Mouse (Mus musculus): Measurements from ENCODE around the gene Psmb3. TPM values are rescaled to one million over a fixed set of nuclear protein-coding genes. Genes with fewer than 3 reads are reported as not detected.

Gene Psmb3
- polyA plus RNA-seq, 1 experiment from 2014 or later, result 438 TPM

DNA sequence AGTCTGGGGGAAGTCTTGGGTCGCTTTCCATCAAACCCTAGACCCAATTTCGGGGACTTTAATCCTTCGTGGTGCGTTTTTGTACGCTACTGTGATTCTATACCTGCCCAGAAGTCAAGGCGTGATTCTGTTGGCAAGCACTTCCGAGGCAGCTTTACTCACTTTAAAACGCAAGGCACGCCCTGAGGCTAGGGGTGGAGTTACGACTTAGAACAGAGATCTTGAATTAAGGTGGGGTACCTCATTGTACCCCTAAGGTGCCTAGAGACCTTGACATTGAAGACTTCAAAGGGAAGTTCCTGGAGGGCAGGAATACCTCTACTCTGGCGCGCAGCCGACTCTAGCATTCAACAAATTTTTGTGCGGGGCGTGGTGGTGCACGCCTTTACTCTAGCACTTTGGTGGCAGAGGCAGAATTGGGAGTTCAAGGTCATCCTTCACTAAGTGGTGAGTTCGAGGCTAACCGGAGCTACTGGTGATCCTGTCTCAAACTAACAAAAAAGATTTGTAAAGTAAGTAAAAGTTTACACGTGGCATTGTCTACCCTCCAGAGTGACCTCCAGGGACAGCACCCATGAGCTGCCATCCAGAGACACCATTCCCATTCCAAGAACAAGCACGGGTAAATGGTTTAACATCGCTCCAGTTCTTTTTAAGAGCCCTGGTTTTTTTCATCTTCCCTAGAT, 40.8 kb upstream of the Psmb3 start:
- H3K4me3 ChIP-seq, result peak overlapping the region; percentile 94
- peaks cover 36% of the 10 kb centered on the region for H3K4me1 ChIP-seq
- H3K27me3 ChIP-seq, result peaks cover 19% of the 10 kb centered on the region
- no peak for ATAC-seq (ENCODE audit: low FRiP score)
- H3K9ac ChIP-seq, result peak overlapping the region; percentile 94
- no peaks in the 10 kb centered on the region for H3K9me3 ChIP-seq (replicated peaks)
- WGBS, result 1% methylated on average over 21 of the region's 21 CpGs
- peak overlapping the region; percentile 91; the same call in 1 of the 2 replicates for H3K27ac ChIP-seq
- H3K36me3 ChIP-seq, result peaks cover 22% of the 10 kb centered on the region
- peak overlapping the region; percentile 82 for H3K4me2 ChIP-seq (replicated peaks)

DNA sequence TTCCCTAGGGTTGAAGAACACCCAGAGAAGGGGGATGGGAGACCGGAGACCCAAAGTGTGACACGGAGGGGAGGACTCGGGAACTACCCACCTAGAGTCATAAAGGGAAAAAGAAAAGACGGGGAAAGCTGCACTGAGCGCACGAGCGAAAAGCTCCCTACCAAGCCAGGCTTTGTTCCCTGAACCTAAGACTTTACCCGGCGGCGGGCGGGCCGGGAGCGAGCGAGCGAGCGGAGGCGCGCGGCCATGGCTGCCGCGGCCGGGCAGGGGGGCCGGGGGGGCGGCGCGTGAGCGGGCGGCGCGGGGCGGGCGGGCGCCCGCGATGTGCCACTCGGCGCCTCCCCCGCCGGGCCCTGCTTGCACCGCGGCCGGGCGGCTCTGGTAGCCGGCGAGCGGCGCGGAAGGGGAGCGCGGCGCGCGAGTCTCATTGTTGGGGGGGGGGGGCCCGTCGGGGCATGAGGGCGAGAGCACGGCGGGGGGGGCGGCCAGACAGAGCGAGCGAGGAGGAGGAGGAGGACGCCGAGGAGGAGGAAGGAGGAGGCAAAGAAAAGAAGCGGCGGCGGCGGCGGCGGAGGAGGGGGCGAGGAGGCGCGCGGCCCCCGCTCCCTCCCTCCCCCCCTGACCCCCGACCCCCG, 40.2 kb upstream of the Psmb3 start, which contains the start of gene Mllt6:
TSS of gene Mllt6 (plus strand) at position 522 of the 635 bp plus-strand sequence.
- Histone ChIP-seq H3K27me3 (peaks cover 19% of the 10 kb centered on the region), H3K9ac (peak within 1 kb of the TSS; percentile 94), H3K9me3 (replicated peaks) (no peaks in the 10 kb centered on the region), H3K4me3 (peak within 1 kb of the TSS; percentile 94), H3K4me2 (replicated peaks) (peak within 1 kb of the TSS; percentile 82), H3K4me1 (peaks cover 36% of the 10 kb centered on the region), H3K36me3 (peaks cover 29% of the 10 kb centered on the region), H3K27ac (peak within 1 kb of the TSS; percentile 91)
- WGBS, result under 1% methylated on average over 26 of the region's 76 CpGs
- peak; percentile 54 for ATAC-seq (ENCODE audit: low FRiP score)

DNA sequence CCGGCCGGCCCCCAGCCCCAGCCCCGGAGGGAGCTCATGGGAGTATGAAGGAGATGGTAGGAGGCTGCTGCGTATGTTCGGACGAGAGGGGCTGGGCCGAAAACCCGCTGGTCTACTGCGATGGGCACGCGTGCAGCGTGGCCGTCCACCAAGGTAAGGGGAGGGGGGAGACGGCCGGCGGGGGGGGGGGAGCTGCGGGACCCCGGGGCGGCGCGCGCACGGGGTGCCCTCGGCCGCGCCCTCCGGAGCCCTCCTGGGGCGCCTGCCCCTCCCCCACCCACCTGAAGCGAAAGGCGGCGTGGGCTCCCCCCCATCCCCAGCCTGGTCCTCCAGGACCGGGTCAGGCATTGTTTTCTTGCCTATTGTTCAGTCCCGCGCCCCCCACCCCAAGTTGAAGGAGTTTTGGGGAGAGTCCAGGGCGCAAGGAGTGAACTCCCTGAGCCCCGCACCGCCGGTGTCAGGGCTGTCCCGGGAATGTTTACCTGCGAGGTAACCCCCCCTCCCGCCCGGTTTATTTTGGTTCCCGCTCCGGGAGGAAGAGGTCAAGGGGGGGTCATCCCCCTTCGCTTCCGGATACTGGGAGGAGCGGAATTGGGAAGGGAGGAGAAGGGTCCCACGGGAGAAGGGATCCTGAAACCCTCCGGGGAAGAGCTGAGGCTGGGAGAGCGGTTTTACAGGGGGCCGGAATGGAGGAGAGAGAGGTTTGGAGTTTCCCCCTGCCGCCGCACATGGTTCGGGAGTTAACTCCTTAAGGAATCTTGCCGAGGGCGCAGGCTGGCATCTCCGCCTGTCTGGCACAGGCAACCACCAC, 39.5 kb upstream of the Psmb3 start:
- Histone ChIP-seq H3K9me3 (replicated peaks) (no peaks in the 10 kb centered on the region), H3K27me3 (peaks cover 19% of the 10 kb centered on the region), H3K4me2 (replicated peaks) (peak overlapping the region; percentile 82), H3K4me1 (peaks cover 36% of the 10 kb centered on the region), H3K27ac (peak overlapping the region; percentile 91), H3K36me3 (peaks cover 35% of the 10 kb centered on the region), H3K4me3 (peak overlapping the region; percentile 94), H3K9ac (peak overlapping the region; percentile 94)
- ATAC-seq (ENCODE audit: low FRiP score), result 0 out of 2 replicates have a peak, but pooled peaks have one; percentile 43
- under 1% methylated on average over 32 of the region's 57 CpGs for WGBS

DNA sequence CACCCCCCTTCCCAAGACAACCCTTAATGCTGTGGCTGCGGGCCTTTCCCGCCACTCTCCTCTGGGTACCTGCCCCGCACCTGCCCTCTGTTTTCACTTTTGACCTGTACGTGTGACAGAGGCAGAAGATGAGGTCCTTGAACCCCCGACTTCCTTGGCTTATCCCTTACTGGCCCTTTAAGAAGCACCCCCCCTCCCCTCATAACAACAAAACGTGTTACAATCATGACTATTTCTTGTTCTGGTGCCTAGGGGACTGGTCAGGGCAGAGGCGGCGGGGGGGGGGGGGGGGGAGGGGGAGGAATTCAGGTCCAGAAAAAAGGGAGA, 38.9 kb upstream of the Psmb3 start:
- WGBS, result under 1% methylated on average over 7 of the region's 8 CpGs
- Histone ChIP-seq H3K9me3 (replicated peaks) (no peaks in the 10 kb centered on the region), H3K27ac (peak overlapping the region; percentile 91), H3K9ac (peak overlapping the region; percentile 94), H3K4me3 (peak overlapping the region; percentile 94), H3K36me3 (peaks cover 41% of the 10 kb centered on the region), H3K4me1 (peaks cover 39% of the 10 kb centered on the region), H3K4me2 (replicated peaks) (peak overlapping the region; percentile 82), H3K27me3 (peaks cover 19% of the 10 kb centered on the region)
- no peak for ATAC-seq (ENCODE audit: low FRiP score)

DNA sequence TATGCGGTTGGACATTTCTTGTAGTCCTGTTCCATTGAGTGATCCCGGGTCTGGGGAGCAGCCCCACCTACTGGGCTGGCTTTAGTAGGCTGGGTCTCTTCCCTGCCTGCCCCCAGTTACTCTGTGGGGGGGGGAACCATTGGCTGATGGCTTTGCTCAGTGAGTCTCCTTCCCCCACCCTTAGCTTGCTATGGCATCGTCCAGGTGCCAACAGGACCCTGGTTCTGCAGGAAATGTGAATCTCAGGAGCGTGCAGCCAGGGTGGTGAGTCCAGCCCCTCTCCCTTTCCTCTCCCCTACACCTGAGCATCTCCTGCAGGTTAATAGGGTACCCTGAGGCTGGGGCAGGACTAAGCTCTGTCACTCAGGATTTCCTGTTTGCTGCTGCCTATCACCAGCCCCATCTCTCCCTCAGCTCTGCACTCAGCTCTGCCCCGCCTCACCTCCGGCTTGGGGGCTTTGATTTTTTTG, 38.4 kb upstream of the Psmb3 start:
- Histone ChIP-seq H3K4me2 (replicated peaks) (peak overlapping the region; percentile 82), H3K36me3 (peaks cover 46% of the 10 kb centered on the region), H3K4me3 (peak overlapping the region; percentile 94), H3K9me3 (replicated peaks) (no peaks in the 10 kb centered on the region), H3K27me3 (peaks cover 19% of the 10 kb centered on the region), H3K27ac (peak overlapping the region; percentile 91; the same call in 1 of the 2 replicates), H3K4me1 (peaks cover 39% of the 10 kb centered on the region), H3K9ac (peak overlapping the region; percentile 94)
- WGBS, result 25% methylated on average over 6 of the region's 6 CpGs
- ATAC-seq (ENCODE audit: low FRiP score), result no peak

DNA sequence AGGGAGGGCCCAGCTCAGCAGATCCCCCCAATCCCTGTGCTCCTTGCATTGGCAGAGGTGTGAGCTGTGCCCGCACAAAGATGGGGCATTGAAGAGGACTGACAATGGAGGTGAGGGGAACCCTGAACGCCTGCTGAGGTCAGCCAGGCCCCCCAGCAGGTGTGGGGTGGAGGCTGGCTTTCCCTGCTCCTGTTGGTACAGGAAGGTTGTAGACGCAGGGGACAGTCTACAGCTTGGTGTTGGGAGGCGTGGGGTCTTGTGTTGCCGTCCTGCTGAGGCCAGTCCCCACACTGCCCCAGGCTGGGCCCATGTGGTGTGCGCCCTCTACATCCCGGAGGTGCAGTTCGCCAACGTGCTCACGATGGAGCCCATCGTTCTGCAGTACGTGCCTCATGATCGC, 37.8 kb upstream of the Psmb3 start:
- Histone ChIP-seq H3K9ac (0 out of 2 replicates have a peak overlapping the region, but pooled peaks have one; percentile 94), H3K27ac (no peak overlapping the region), H3K4me2 (replicated peaks) (peak overlapping the region; percentile 82; the same call in 1 of the 2 replicates), H3K36me3 (peaks cover 52% of the 10 kb centered on the region), H3K4me3 (no peak overlapping the region; the same call in 1 of the 2 replicates), H3K4me1 (peaks cover 46% of the 10 kb centered on the region), H3K9me3 (replicated peaks) (no peaks in the 10 kb centered on the region), H3K27me3 (peaks cover 19% of the 10 kb centered on the region)
- 90% methylated on average over 13 of the region's 13 CpGs for WGBS
- ATAC-seq (ENCODE audit: low FRiP score), result no peak

DNA sequence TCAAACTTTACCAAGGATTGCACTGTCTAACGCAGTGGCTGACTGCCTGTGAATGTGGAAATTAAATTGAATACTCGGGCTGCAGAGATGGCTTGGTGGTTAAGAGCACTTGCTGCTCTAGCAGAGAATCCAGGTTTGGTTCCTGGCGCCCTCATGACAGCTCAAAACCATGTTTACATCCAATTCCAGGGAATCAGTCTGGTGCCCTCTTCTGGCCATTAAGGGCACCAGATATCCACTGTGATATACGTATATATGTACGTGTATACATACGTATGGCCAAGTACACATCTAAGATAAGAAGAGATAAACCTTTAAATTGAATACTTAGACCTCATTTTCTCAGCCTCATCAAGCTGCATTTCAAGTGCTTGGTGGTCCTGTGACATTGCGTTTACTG, 37.0 kb upstream of the Psmb3 start:
- no peak for ATAC-seq (ENCODE audit: low FRiP score)
- Histone ChIP-seq H3K9ac (no peak overlapping the region), H3K27me3 (peaks cover 13% of the 10 kb centered on the region), H3K27ac (no peak overlapping the region), H3K36me3 (peaks cover 60% of the 10 kb centered on the region), H3K4me1 (peaks cover 44% of the 10 kb centered on the region), H3K9me3 (replicated peaks) (no peaks in the 10 kb centered on the region), H3K4me3 (no peak overlapping the region), H3K4me2 (replicated peaks) (no peak overlapping the region)
- 93% methylated on average over 7 of the region's 7 CpGs for WGBS

DNA sequence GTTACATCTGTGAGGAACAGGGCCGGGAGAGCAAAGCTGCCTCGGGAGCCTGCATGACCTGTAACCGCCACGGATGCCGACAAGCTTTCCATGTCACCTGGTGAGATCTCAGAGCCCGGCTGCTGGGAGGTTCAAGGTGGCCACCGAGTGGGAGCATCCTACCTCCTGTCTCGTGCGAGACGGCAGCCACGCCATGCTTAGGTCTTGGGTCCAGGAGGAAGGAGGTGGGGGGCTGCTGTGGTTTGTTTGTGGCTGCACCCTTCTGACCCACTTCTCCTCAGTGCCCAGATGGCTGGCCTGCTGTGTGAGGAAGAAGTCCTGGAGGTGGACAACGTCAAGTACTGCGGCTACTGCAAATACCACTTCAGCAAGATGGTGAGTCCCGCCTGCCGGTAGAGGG, 36.4 kb upstream of the Psmb3 start:
- Histone ChIP-seq H3K4me2 (replicated peaks) (no peak overlapping the region), H3K9me3 (replicated peaks) (no peaks in the 10 kb centered on the region), H3K27me3 (peaks cover 8% of the 10 kb centered on the region), H3K27ac (no peak overlapping the region), H3K4me3 (no peak overlapping the region), H3K36me3 (peaks cover 66% of the 10 kb centered on the region), H3K4me1 (peaks cover 40% of the 10 kb centered on the region), H3K9ac (no peak overlapping the region)
- no peak for ATAC-seq (ENCODE audit: low FRiP score)
- 92% methylated on average over 15 of the region's 15 CpGs for WGBS

DNA sequence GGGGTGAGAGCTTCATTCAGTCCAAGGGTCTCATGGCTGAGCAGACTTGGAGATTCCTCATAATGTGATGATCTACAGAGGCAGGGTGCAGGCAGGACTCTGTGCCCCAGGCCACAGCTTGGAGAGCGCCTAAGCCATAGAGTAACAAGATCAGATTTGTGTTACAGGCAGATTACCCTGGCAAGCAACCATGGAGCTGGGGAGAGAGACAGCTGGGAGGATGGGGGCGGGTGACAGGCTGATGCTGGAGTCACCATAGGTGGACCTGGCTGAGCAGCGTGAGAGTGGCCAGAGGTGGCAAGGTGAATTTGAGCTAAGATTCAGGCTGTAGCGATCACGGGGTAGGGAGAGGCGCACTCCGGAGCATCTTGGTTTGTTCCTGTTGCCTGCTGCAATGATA, 35.0 kb upstream of the Psmb3 start:
- peaks cover 79% of the 10 kb centered on the region for H3K36me3 ChIP-seq
- H3K9ac ChIP-seq, result no peak overlapping the region
- peaks cover 35% of the 10 kb centered on the region for H3K4me1 ChIP-seq
- H3K27ac ChIP-seq, result no peak overlapping the region
- no peak overlapping the region for H3K4me3 ChIP-seq
- no peak overlapping the region for H3K4me2 ChIP-seq (replicated peaks)
- no peaks in the 10 kb centered on the region for H3K27me3 ChIP-seq
- H3K9me3 ChIP-seq (replicated peaks), result no peaks in the 10 kb centered on the region
- no peak for ATAC-seq (ENCODE audit: low FRiP score)
- WGBS, result 92% methylated on average over 7 of the region's 7 CpGs

DNA sequence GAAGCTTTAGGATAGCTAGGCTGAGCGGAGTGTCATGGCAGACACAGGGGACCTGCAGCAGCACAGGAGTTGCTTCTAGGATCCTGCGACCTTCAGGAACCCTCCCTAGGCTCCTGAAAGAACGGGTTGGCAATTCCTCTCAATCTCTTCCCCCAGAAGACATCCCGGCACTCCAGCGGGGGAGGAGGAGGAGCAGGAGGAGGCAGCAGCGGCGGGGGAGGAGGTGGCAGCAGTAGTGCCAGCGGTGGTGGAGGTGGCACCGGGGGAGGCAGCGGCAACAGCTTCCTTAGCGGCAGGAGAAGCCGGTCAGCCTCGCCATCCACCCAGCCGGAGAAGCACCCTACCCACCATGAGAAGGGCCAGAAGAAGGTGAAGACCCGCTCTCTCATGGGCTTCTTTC, 33.9 kb upstream of the Psmb3 start:
- H3K9ac ChIP-seq, result 0 out of 2 replicates have a peak overlapping the region, but pooled peaks have one; percentile 38
- WGBS, result 58% methylated on average over 12 of the region's 15 CpGs
- ATAC-seq (ENCODE audit: low FRiP score), result no peak
- peak overlapping the region; percentile 40; the same call in 1 of the 2 replicates for H3K27ac ChIP-seq
- H3K4me3 ChIP-seq, result no peak overlapping the region
- no peaks in the 10 kb centered on the region for H3K27me3 ChIP-seq
- H3K36me3 ChIP-seq, result peaks cover 90% of the 10 kb centered on the region
- 0 out of 2 replicates have a peak overlapping the region, but pooled peaks have one; percentile 5 for H3K4me2 ChIP-seq (replicated peaks)
- no peaks in the 10 kb centered on the region for H3K9me3 ChIP-seq (replicated peaks)
- H3K4me1 ChIP-seq, result peaks cover 34% of the 10 kb centered on the region

DNA sequence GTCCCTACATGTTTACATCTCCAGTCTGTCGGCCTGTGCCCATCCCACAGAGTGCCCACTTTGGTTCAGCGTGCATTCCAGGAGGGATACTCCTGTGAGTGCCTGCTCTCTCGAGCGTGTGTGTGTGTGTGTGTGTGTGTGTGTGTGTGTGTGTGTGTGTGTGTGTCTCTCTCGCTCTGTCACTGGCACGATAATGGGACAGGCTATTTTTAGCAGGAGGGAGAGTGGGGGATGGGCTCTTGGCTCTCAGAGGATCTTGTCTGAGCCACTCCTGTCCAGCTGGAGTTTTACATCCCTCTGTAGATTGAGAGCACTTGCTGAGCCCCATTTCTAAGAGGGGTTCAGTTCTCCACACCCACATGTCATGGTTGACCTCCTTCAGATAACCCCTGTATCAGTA, 33.4 kb upstream of the Psmb3 start:
- peak overlapping the region; percentile 18; the same call in 1 of the 2 replicates for H3K9ac ChIP-seq
- H3K36me3 ChIP-seq, result peaks cover 96% of the 10 kb centered on the region
- no peak for ATAC-seq (ENCODE audit: low FRiP score)

More for the DNA sequence above, 33.4 kb upstream of the Psmb3 start:
- no peak overlapping the region for H3K4me3 ChIP-seq
- H3K27me3 ChIP-seq, result no peaks in the 10 kb centered on the region
- H3K4me2 ChIP-seq (replicated peaks), result no peak overlapping the region
- no peaks in the 10 kb centered on the region for H3K9me3 ChIP-seq (replicated peaks)
- peak overlapping the region; percentile 4 for H3K27ac ChIP-seq
- 40% methylated on average over 5 of the region's 6 CpGs for WGBS
- peaks cover 28% of the 10 kb centered on the region for H3K4me1 ChIP-seq
